27 mouse cellular contexts compared by ENCODE assay signal in genomic region chr15:6647066-6647465, GRCm38 (mm10).
A peak's percentile ranks its signal among the peaks of the same experiment; 100 is the strongest.
DNase-seq lines count a peak whose midpoint lies in the region; ATAC-seq and TF ChIP-seq lines count a peak whose summit lies in the region.
"Had no signal": no experiment of that assay in that cellular context is flagged by ENCODE, and none has a peak within 500 bp of the region (broad histone marks: within the 10 kb centered on the region; RNA-seq: fewer than 3 reads in every experiment).

No protein-coding gene starts in this region.

- H3K27me3 ChIP-seq in MEL (ENCODE audit: control insufficient read depth in 1 of 2, insufficient read depth in 2 of 2, low read length in 2 of 2) = no peaks in the 10 kb centered on the region
- H3K27me3 ChIP-seq in liver, embryonic 12.5 days (replicated peaks) = no peaks in the 10 kb centered on the region
- H3K27me3 ChIP-seq in liver, embryonic 15.5 days = no peaks in the 10 kb centered on the region
- no peaks in the 10 kb centered on the region for H3K27me3 ChIP-seq in thymus, adult 2 months (ENCODE audit: control insufficient read depth, insufficient read depth, low read length)
- H3K27me3 ChIP-seq: CH12.LX; heart, embryonic 12.5 days; heart, embryonic 15.5 days; hindbrain, embryonic 12.5 days; hindbrain, embryonic 15.5 days had no signal

- H3K36me3 ChIP-seq in MEL (ENCODE audit: control insufficient read depth in 1 of 2, insufficient read depth in 2 of 2, low read length in 2 of 2) = no peaks in the 10 kb centered on the region
- no peaks in the 10 kb centered on the region for H3K36me3 ChIP-seq in liver, embryonic 12.5 days
- H3K36me3 ChIP-seq in liver, embryonic 15.5 days (replicated peaks) = no peaks in the 10 kb centered on the region
- peaks cover 71% of the 10 kb centered on the region for H3K36me3 ChIP-seq in thymus, adult 2 months (ENCODE audit: control insufficient read depth, insufficient read depth, low read length)
- H3K36me3 ChIP-seq: heart, embryonic 12.5 days; heart, embryonic 15.5 days; hindbrain, embryonic 12.5 days; hindbrain, embryonic 15.5 days had no signal

- TF ChIP-seq POLR2A in MEL (IDR thresholded peaks at IDR 0.05; ENCODE audit: control insufficient read depth in 1 of 2, insufficient read depth in 1 of 2, low read depth in 1 of 2, low read length in 2 of 2, poor library complexity in 1 of 2) = no peak
- TF ChIP-seq POLR2A in thymus, adult 2 months (IDR thresholded peaks at IDR 0.05; ENCODE audit: control insufficient read depth, extremely low read depth, insufficient read depth, low read length, poor library complexity) = no peak

- WGBS in liver, embryonic 12.5 days (ENCODE audit: insufficient replicate concordance) = 37% methylated on average over 1 of the region's 1 CpGs
- 15% methylated on average over 1 of the region's 1 CpGs for WGBS in liver, embryonic 15.5 days (ENCODE audit: insufficient replicate concordance)
- WGBS in thymus, adult 2 months = 92% methylated on average over 1 of the region's 1 CpGs

- TF ChIP-seq EP300 in MEL (IDR thresholded peaks at IDR 0.05; ENCODE audit: low read depth in 1 of 2, low read length in 2 of 2) = no peak

- DNase-seq in MEL (ENCODE audit: low read depth, low spot score) = peak; percentile 37
- no peak for DNase-seq in layer of hippocampus, adult 18-20 months (ENCODE audit: low spot score in 2 of 2)
- DNase-seq in thymus, adult 2 months = no peak
- DNase-seq: adrenal gland, adult 8-10 months; adrenal gland, postnatal 25 days; B cell, adult 2 months; cerebellum, adult 11-12 months; cerebellum, adult 8-10 months; cerebellum, postnatal 10 days; cerebellum, postnatal 36 days; embryo, embryonic 11 days; forebrain, postnatal 0 days; gastrocnemius, adult 2 months; gastrocnemius, postnatal 14 days; heart, adult 11 months; heart, postnatal 14 days had no signal

- H3K4me2 ChIP-seq in liver, embryonic 12.5 days = no peak overlapping the region
- no peak overlapping the region; the same call in 1 of the 2 replicates for H3K4me2 ChIP-seq in liver, embryonic 15.5 days
- H3K4me2 ChIP-seq: heart, embryonic 12.5 days; heart, embryonic 15.5 days; hindbrain, embryonic 12.5 days; hindbrain, embryonic 15.5 days had no signal

- no peak overlapping the region for H3K27ac ChIP-seq in MEL (ENCODE audit: control insufficient read depth, low read depth, low read length)
- no peak overlapping the region for H3K27ac ChIP-seq in liver, embryonic 12.5 days
- H3K27ac ChIP-seq in liver, embryonic 15.5 days (replicated peaks) = no peak overlapping the region
- H3K27ac ChIP-seq in thymus, adult 2 months (ENCODE audit: control insufficient read depth, insufficient read depth, low read length) = no peak overlapping the region
- H3K27ac ChIP-seq: gastrocnemius, adult 2 months; heart, embryonic 15.5 days; hindbrain, embryonic 12.5 days; hindbrain, embryonic 15.5 days had no signal

- no peak for TF ChIP-seq RAD21 in MEL (IDR thresholded peaks at IDR 0.05; ENCODE audit: low read depth, low read length)

- H3K9me3 ChIP-seq in MEL (replicated peaks; ENCODE audit: insufficient read depth, low read length) = no peaks in the 10 kb centered on the region
- no peaks in the 10 kb centered on the region for H3K9me3 ChIP-seq in liver, embryonic 12.5 days (replicated peaks)
- no peaks in the 10 kb centered on the region for H3K9me3 ChIP-seq in liver, embryonic 15.5 days (replicated peaks)
- H3K9me3 ChIP-seq: G1E; heart, embryonic 12.5 days; heart, embryonic 15.5 days; hindbrain, embryonic 12.5 days; hindbrain, embryonic 15.5 days had no signal

- H3K9ac ChIP-seq in MEL (ENCODE audit: control insufficient read depth, low read depth, low read length, poor library complexity, severe bottlenecking) = no peak overlapping the region
- H3K9ac ChIP-seq in liver, embryonic 12.5 days = no peak overlapping the region
- H3K9ac ChIP-seq in liver, embryonic 15.5 days = no peak overlapping the region
- H3K9ac ChIP-seq: forebrain, postnatal 0 days; heart, embryonic 12.5 days; heart, embryonic 15.5 days; hindbrain, embryonic 12.5 days; hindbrain, embryonic 15.5 days had no signal

- peak; percentile 87 for ATAC-seq in liver, embryonic 12.5 days
- ATAC-seq in liver, embryonic 15.5 days (ENCODE audit: insufficient read depth) = peak; percentile 34; the same call in 1 of the 2 replicates
- peak; percentile 61; the same call in 1 of the 2 replicates for ATAC-seq in megakaryocyte-erythroid progenitor cell, adult 5-6 weeks (replicated peaks; ENCODE audit: low FRiP score, low TSS enrichment, poor library complexity, severe bottlenecking)
- ATAC-seq in activated CD4-positive, CD25-positive, alpha-beta regulatory T cell, adult 4 months = no peak
- ATAC-seq: forebrain, embryonic 14.5 days; forebrain, postnatal 0 days had no signal

- no peaks in the 10 kb centered on the region for H3K79me2 ChIP-seq in MEL (ENCODE audit: control insufficient read depth, insufficient read depth, low read length, poor library complexity)

- no peak for TF ChIP-seq CTCF in MEL (IDR thresholded peaks at IDR 0.05 in 2 of 3, conservative IDR thresholded peaks at IDR 0.05 in 1 of 3; ENCODE audit: control insufficient read depth in 1 of 3, insufficient read depth in 1 of 3, low read depth in 2 of 3, low read length in 3 of 3, poor library complexity in 1 of 3, severe bottlenecking in 1 of 3)
- no peak for TF ChIP-seq CTCF in thymus, adult 2 months (IDR thresholded peaks at IDR 0.05; ENCODE audit: borderline replicate concordance, control insufficient read depth, extremely low read depth, insufficient read depth, low read length, poor library complexity)

- H3K4me1 ChIP-seq in MEL (ENCODE audit: control insufficient read depth in 1 of 2, insufficient read depth in 2 of 2, low read length in 2 of 2) = peaks cover 0 to 3% of the 10 kb centered on the region in 2 experiments; a peak in 1 of 4 replicates
- H3K4me1 ChIP-seq in liver, embryonic 12.5 days = peaks cover 22% of the 10 kb centered on the region
- peaks cover 6% of the 10 kb centered on the region for H3K4me1 ChIP-seq in liver, embryonic 15.5 days (replicated peaks)
- H3K4me1 ChIP-seq in thymus, adult 2 months (replicated peaks; ENCODE audit: control insufficient read depth, insufficient read depth, low read length) = no peaks in the 10 kb centered on the region
- H3K4me1 ChIP-seq: heart, embryonic 15.5 days; hindbrain, embryonic 12.5 days; hindbrain, embryonic 15.5 days had no signal

- no peak overlapping the region for H3K4me3 ChIP-seq in MEL (ENCODE audit: control insufficient read depth in 1 of 2, insufficient read depth in 1 of 2, low read depth in 2 of 2, low read length in 2 of 2)
- no peak overlapping the region for H3K4me3 ChIP-seq in liver, embryonic 12.5 days
- no peak overlapping the region for H3K4me3 ChIP-seq in liver, embryonic 15.5 days (replicated peaks)
- H3K4me3 ChIP-seq in thymus, adult 2 months (ENCODE audit: control insufficient read depth, insufficient read depth, low read length) = no peak overlapping the region
- H3K4me3 ChIP-seq: gastrocnemius, adult 2 months; heart, embryonic 12.5 days; heart, embryonic 15.5 days; hindbrain, embryonic 12.5 days; hindbrain, embryonic 15.5 days had no signal

TF ChIP-seq in MEL, 35 proteins besides CTCF, POLR2A, EP300 and RAD21:
- TF ChIP-seq GATA1 (IDR thresholded peaks at IDR 0.05; ENCODE audit: low read depth, low read length) (0 out of 2 replicates have a peak, but pooled peaks have one; percentile 14), ZC3H11A (IDR thresholded peaks at IDR 0.05; ENCODE audit: low read depth, low read length) (no peak)
